Mouse (Mus musculus) embryonic fibroblast, embryonic 13.5 days (primary cell): ENCODE results near the gene Fermt3.

ENCODE experiments used
- CTCF ChIP-seq: IDR thresholded peaks from 2 replicates; pipeline ENCODE4 v1.5.1; 2011; ENCODE audit warnings: mild to moderate bottlenecking, control low read depth, low read length, moderate library complexity, borderline replicate concordance; ENCODE audit not compliant: insufficient read depth
- POLR2A ChIP-seq: IDR thresholded peaks from 2 replicates; pipeline ENCODE4 v1.6.1; 2011; ENCODE audit warnings: low read depth, mild to moderate bottlenecking, control low read depth, low read length, moderate library complexity

DNA sequence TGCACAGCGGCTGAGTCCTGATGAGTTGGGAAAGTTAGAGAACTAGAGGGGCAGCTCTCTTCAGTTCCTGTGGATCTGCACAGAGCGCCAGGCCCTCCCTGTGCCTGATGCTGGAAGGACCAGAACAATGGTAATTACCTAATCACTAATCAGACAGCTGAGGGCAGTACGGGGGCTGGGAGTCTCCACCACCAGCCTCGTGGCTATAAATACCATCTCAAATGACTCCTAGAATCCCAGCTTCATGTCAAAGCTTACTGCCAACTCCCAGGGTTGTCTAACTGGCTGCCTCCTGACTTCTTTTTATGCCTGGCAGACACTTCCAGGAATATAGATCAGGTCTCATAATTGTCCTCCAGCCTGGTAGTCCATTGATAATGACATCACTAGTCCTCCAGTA, 25.4 kb upstream of the Fermt3 start:
- TF ChIP-seq POLR2A (no peak), CTCF (no peak)
